Mouse (Mus musculus) Patski (cell line): ENCODE data around the gene Iqcd. TPM values are rescaled to one million over a fixed set of nuclear protein-coding genes. Genes with fewer than 3 reads are reported as not detected.

Experiments used
- ATAC-seq: fragments of 100-300 bp; one replicate; pipeline ENCODE4 v1.8.0; 2021
- CTCF ChIA-PET: fragments of 350-600 bp; sonication (Branson Sonifier 250); formaldehyde crosslinking; loops from one replicate; lab custom pipeline; 2022; ENCODE audit warnings: inconsistent platforms; lab: Charles Lee
- POLR2A ChIA-PET: fragments of 350-600 bp; sonication (Branson Sonifier 250); formaldehyde crosslinking; loops from one replicate; lab custom pipeline; 2022; ENCODE audit warnings: antibody characterized with exemption, inconsistent platforms; lab: Charles Lee
- DNase-seq: peaks from one replicate; pipeline ENCODE4 v3.0.0-alpha.2; 2011; ENCODE audit warnings: low read depth, low spot score
- H3K27me3 ChIP-seq: fragments of 371-371 bp; one replicate; pipeline ENCODE4 v1.5.1; 2021
- CTCF ChIP-seq: fragments of 100-300 bp; IDR thresholded peaks from one replicate; pipeline ENCODE4 v1.5.1; 2021
- in situ Hi-C: fragments of 300-500 bp; cut with MboI; formaldehyde crosslinking; loops from 3 replicates; pipeline ENCODE4 v1.11.1; 2018; ENCODE audit warnings: low pct_unique_long_range_greater_than_20kb, mixed read lengths
- polyA plus RNA-seq: library from polyadenylated mRNA; unstranded; gene quantifications from one replicate; pipeline ENCODE4 v1.2.3, GENCODE M21; 2021

Iqcd gene
- polyA plus RNA-seq, 1 experiment from 2014 or later, result 10.5 TPM

DNA sequence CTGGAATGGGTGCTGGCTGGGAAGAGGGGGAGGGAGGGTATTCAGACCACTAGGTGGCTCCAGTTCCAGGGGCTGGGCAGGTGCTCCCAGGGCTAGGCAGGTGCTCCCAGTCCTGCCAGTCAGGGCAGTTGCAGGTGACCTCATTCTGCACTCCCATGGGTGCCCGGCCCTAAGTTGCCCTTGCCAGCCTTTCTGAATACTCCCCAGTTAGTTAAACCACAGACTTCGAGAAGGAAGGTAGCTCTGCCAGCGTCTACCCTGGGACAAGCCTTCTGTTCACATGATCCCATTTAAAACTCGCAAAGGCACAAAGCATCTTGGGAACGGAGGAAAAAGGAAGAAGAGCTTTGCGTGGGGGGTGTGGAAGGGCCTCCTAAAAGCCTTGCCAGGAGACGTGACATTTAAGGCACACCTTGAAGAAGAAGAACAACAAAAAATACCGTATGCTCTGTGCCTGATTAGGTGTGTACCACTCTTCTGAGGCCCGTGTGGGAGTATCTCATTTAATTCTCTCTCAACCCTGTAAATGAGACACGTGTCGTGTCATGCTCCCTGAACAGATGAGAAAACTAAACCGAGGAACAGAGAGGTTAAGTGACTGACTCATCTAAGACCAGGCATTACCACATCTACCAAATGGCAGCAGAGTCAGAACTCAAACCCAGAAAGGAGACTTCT lies 59.1 kb downstream of the Iqcd start:
- ChIA-PET CTCF (interaction anchor here (1.2 to 2.2 kb wide), 3 partner anchors 18 to 32 kb away, joined by 3 to 20 read pairs (median 3); no protein-coding TSS in a partner anchor), POLR2A (no interaction called here)
- in situ Hi-C loops, result no loop called here
- DNase-seq, result no peak
- no peaks in the 10 kb centered on the region for H3K27me3 ChIP-seq
- TF ChIP-seq CTCF, result no peak
- no peak for ATAC-seq

DNA sequence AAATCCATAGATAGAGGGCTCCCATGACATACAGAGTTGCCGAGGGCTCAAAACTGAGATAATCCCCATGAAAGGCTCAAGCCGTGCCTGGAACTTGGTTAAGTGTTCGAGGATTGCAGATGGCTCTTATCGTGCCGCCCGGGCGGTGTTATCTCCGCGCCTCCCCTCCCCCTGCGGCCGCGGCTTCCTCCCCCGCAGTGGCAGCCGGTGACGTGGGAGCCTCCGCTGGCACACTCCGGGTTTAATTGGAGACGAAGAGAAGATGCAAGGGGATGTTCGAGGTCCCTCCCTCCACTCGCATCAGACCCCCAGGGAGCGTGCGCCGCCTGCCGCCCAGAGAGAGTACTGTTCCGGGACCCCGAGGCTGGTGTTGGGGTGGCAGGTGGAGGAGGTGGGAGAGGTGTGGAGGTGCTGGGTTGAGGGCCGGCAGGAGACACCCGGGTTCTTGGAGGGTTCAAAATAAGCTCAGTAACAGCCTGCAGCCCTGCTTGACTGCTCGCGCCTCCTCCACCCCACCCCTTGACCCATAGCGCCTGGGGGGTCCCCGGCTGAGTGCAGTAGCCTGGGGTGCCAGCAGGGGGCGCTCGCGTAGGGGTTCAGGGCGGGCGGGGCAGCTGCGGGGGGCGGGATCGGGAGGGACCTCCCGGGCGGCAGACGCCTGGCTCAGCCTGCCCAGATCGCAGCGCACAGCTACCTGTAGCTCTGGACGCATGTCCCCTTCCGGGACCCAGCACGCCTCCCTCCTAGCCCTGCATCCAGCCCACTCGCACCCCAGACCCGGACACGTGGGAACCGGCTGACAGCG lies 60.0 kb downstream of the Iqcd start, which contains the start of gene Rasal1:
Gene Rasal1, plus strand, starts transcription at position 244 of the 805 bp plus-strand sequence.
- ATAC-seq (peak; percentile 38), DNase-seq (no peak)
- in situ Hi-C loops, result no loop called here
- ChIA-PET CTCF (interaction anchor here (0.9 to 2.2 kb wide), 6 partner anchors 13 to 32 kb away, joined by 3 to 20 read pairs (median 3); no protein-coding TSS in a partner anchor), POLR2A (interaction anchor here (0.5 to 0.8 kb wide), 3 partner anchors 18 to 225 kb away, joined by 3 to 5 read pairs (median 3); no protein-coding TSS in a partner anchor)
- H3K27me3 ChIP-seq, result no peaks in the 10 kb centered on the region
- TF ChIP-seq CTCF, result peak; percentile 88

GRCm38 (mm10) chr5:120649374-120649933 lies 60.6 kb downstream of the Iqcd start:
- DNase-seq, result no peak
- H3K27me3 ChIP-seq, result no peaks in the 10 kb centered on the region
- TF ChIP-seq CTCF, result no peak
- ATAC-seq, result no peak
- in situ Hi-C loops, result no loop called here
- POLR2A ChIA-PET, result interaction anchor here (0.5 to 0.8 kb wide), 2 partner anchors 19 to 161 kb away, joined by 3 to 5 read pairs; no protein-coding TSS in a partner anchor
- CTCF ChIA-PET, result interaction anchor here (0.9 to 2.2 kb wide), 5 partner anchors 13 to 33 kb away, joined by 3 to 20 read pairs (median 3); no protein-coding TSS in a partner anchor

- in situ Hi-C loops, result no loop called here
- ATAC-seq, result no peak
Measured at GRCm38 (mm10) chr5:120649938-120650337, 61.1 kb downstream of the Iqcd start.

DNA sequence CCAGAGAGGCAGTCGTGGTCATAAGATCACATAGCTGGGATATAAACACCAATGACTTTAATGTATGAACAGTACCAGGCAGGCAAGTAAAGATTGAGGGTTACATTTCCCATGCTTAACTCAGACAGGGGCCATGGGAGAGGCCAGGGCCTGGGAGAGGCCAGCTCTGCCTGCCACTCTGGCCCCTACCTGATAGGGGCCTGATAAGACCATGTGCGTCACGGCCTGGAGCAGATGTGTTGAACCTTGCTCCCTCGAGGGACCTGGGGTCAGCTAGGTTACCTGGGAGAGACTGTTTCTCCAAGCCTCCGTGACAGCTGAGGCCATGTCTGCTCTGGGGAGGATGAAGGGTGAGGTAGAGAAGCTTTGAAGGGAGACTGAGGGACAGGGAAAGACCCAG lies 62.4 kb downstream of the Iqcd start:
- H3K27me3 ChIP-seq, result no peaks in the 10 kb centered on the region
- no peak for ATAC-seq
- in situ Hi-C loops, result no loop called here

More at GRCm38 (mm10) chr5:120649938-120650337, 61.1 kb downstream of the Iqcd start:
- no peaks in the 10 kb centered on the region for H3K27me3 ChIP-seq
- ChIA-PET POLR2A (no interaction called here), CTCF (no interaction called here)
- TF ChIP-seq CTCF, result no peak
- DNase-seq, result no peak

GRCm38 (mm10) chr5:120652915-120653701 lies 64.3 kb downstream of the Iqcd start:
- no peaks in the 10 kb centered on the region for H3K27me3 ChIP-seq
- POLR2A ChIA-PET, result no interaction called here
- in situ Hi-C loops, result no loop called here
- ATAC-seq, result no peak
- CTCF ChIA-PET, result interaction anchor here (2.2 kb wide), 1 partner anchor 33 kb away, joined by 8 read pairs; no protein-coding TSS in a partner anchor
- no peak for DNase-seq
- TF ChIP-seq CTCF, result no peak

More for the DNA sequence above, 62.4 kb downstream of the Iqcd start:
- no peak for TF ChIP-seq CTCF
- ChIA-PET CTCF (interaction anchor here (1.7 to 2.2 kb wide), 2 partner anchors 31 to 33 kb away, joined by 4 to 8 read pairs; no protein-coding TSS in a partner anchor), POLR2A (interaction anchor here (0.6 kb wide), 1 partner anchor 437 kb away, joined by 3 read pairs; no protein-coding TSS in a partner anchor)
- no peak for DNase-seq

DNA sequence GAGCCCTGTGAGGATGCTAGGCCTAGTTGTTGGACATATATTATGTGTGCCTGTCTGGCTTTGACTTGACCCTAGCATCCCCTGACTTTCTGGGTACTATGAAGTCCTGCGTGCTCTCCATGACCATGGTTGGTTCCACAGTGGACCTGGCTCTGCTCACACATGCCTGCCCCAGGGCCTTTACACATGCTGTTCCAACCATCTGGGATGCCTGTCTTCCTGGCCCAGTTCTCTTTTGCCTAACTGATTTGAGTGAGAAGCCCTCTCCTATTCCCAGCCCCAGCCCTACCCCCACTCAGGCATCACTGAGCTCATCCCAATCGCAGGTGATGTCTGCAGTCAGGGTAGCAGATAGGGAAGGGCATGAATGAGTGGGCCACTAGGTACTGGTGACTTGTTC lies 65.1 kb downstream of the Iqcd start:
- H3K27me3 ChIP-seq, result no peaks in the 10 kb centered on the region
- DNase-seq (no peak), ATAC-seq (no peak)
- in situ Hi-C loops, result no loop called here
- TF ChIP-seq CTCF, result no peak
- POLR2A ChIA-PET, result no interaction called here
- CTCF ChIA-PET, result no interaction called here

- POLR2A ChIA-PET, result no interaction called here
- CTCF ChIA-PET, result interaction anchor here (1.4 kb wide), 1 partner anchor 18 kb away, joined by 3 read pairs; no protein-coding TSS in a partner anchor
- TF ChIP-seq CTCF, result no peak
- ATAC-seq (no peak), DNase-seq (no peak)
- no peaks in the 10 kb centered on the region for H3K27me3 ChIP-seq
- in situ Hi-C loops, result no loop called here
Measured at GRCm38 (mm10) chr5:120656281-120656751, 67.5 kb downstream of the Iqcd start.

Other genes with a start within 250 kb of the Iqcd start
- 0.03 TPM for gene Lhx5, start 157.3 kb upstream of the Iqcd start, polyA plus RNA-seq
- gene Sdsl, start 116.2 kb upstream of the Iqcd start, polyA plus RNA-seq, result 18.5 TPM
- gene Sds, start 112.5 kb upstream of the Iqcd start, polyA plus RNA-seq, result 1.3 TPM
- 97.1 TPM for gene Plbd2, start 85.4 kb upstream of the Iqcd start, polyA plus RNA-seq
- gene Slc8b1, start 77.8 kb upstream of the Iqcd start, polyA plus RNA-seq, result 13.4 TPM
- 125 TPM for gene Tpcn1, start 343 bp upstream of the Iqcd start, polyA plus RNA-seq
- 14.0 TPM for gene Rita1, start 23.6 kb downstream of the Iqcd start, polyA plus RNA-seq
- gene Ddx54, start 23.7 kb downstream of the Iqcd start, polyA plus RNA-seq, result 54.0 TPM
- gene Cfap73, start 45.2 kb downstream of the Iqcd start, polyA plus RNA-seq, result 0.10 TPM
- gene Rasal1, start 59.8 kb downstream of the Iqcd start, polyA plus RNA-seq, result 0.15 TPM
- gene Dtx1, start 122.9 kb downstream of the Iqcd start, polyA plus RNA-seq, result 0.30 TPM
- gene Oas2, start 160.8 kb downstream of the Iqcd start, polyA plus RNA-seq, result not detected
- 0.04 TPM for gene Oas3, start 188.6 kb downstream of the Iqcd start, polyA plus RNA-seq
- not detected for gene Oas1e, start 206.5 kb downstream of the Iqcd start, polyA plus RNA-seq
- 1.9 TPM for gene Oas1c, start 223.5 kb downstream of the Iqcd start, polyA plus RNA-seq